Mouse (Mus musculus) adrenal gland, postnatal 14 days (tissue): ENCODE measurements around the gene Ugt1a8. TPM values are rescaled to one million over a fixed set of nuclear protein-coding genes. Genes with fewer than 3 reads are reported as not detected.
"Not testable (repeated sequence)": the region's sequence is repeated elsewhere in the genome, so short reads cannot be mapped to it uniquely, and the experiment has no call there.

Experiments
- DNase-seq: peaks from one replicate; pipeline ENCODE4 v3.0.0; 2021; ENCODE audit warnings: mixed read lengths
- total RNA-seq: library from RNA; stranded (reverse); gene quantifications from 2 replicates; pipeline ENCODE4 v1.2.3, GENCODE M21; 2021

The Ugt1a8 gene
- total RNA-seq, 1 experiment from 2014 or later: not detected

DNA sequence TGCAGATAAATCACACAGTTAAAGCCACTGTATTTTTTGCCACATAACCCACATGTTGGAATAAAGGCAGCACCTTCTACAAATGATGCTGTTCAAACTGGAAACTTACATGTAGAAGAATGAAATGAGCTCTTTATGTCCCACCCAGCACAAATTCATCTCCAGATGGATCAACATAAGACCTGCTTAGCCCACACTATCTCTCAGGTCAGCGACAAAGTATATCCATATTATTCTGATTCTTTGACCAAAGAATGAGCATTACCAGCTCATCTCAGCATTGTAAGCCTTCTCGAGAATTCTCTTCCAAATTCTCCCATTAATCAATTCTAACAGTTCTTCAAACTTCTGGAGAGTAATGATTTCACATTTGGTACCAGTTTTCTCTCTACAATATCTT is 134.6 kb downstream of the Ugt1a8 start:
- DNase-seq: no peak

DNA sequence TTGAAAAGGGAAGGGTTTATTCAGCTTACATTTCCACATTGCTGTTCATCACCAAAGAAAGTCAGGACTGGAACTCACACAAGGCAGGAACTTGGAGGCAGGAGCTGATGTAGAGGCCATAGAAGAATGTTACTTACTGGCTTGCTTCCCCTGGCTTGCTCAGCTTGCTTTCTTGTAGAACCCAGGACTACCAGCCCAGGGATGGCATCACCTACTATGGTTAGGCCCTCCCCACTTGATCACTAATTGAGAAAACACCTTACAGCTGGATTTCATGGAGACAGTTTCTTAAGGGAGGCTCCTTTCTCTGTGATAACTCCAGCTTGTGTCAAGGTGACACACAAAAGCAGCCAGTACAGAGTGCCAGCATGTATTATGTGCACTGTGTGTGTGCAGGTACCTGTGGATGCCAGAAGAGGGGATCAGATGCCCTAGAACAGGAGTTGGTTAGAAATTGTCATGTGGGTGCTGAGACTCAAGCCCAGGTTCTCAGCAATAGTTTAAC is 135.4 kb downstream of the Ugt1a8 start:
- DNase-seq: not testable (repeated sequence)

DNA sequence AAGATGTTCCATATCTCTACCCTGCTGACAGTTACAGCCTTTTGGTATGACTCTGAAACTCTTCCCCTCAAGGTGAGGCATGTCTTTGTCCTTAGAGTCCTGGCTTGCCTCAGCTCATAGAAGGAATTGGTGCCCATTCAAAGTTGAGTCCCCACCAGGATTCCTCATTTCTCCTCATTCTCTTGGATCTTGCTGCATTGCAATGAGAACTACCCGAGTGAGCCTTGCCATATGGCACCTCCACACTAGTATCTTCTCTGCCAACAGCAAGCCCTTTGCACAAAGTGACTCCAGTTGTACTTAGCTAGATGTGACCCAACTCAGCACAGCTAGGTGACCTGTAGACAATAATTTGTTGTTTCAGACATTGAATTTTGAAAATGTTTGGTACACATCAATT is 136.0 kb downstream of the Ugt1a8 start:
- DNase-seq: peak; percentile 33

DNA sequence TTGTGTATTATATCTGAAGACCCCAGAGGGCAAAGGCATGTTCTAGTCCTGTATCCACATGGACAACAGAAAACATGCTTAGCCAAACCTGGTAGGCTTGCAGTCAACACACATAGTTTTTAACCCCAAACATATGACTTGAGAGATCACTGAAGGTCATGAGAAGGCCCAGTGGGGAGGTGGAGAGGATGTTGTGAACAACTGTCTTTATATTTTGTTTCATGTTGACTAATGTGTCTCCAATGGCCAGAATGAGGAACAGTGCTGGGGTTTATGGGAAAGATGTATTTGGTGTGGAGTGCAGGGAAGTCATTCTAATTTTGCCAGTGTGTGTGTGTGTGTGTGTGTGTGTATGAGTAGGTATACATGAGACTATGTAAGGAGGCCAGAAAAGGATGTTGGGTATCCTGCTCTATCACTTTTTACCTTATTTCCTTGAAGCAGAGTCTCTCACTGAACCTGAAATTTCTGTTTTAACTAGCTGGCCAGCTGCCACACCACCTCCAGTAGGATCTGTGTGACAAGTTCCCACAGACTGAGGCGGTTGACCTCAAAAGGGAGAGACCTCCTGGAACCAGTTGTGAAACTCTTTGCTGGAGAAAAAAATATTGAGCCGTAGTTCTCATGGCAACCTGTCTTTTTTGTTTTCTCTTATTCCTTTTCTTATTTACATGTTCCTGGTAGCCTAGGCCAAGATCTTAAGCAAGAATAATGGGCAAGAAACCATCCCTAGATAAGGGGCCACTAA is 136.6 kb downstream of the Ugt1a8 start:
- peak; percentile 62 for DNase-seq

DNA sequence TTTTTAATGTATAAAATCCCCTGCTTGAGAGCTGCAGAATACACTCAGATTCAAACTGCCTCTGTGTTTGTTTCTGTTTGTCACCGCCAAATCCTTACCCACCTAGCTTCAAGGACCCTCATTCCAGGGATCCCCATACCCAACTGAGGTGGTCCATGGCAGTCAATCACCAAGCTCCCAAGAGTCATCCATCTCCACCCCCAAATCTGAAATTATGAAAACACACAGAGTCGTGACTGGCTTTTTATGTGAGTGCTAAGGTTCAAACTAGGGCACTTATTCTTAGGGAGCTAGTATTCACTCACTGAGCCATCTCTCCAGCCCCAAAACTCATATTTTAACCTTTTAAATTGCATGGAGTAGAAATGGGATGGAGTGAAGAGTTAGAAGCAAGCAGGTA is 137.7 kb downstream of the Ugt1a8 start:
- DNase-seq: not testable (repeated sequence)

DNA sequence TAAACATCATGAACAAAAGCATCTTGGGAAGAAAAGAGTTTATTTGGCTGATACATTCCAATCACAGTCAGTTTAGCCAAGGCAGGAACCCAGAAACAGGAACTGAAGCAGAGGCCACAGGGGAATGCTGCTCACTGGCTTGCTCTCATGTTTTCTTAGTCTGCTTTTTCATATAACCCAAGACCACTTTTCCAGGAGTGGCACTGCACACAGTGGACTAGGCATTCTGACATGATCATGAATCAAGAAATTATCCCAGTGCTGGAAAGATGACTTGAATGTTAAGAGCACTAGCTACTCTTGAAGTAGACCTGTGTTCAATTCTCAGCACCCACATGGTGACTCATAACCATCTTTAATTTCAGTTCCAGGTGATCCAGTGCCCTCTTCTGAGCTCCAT is 138.1 kb downstream of the Ugt1a8 start:
- no peak for DNase-seq

DNA sequence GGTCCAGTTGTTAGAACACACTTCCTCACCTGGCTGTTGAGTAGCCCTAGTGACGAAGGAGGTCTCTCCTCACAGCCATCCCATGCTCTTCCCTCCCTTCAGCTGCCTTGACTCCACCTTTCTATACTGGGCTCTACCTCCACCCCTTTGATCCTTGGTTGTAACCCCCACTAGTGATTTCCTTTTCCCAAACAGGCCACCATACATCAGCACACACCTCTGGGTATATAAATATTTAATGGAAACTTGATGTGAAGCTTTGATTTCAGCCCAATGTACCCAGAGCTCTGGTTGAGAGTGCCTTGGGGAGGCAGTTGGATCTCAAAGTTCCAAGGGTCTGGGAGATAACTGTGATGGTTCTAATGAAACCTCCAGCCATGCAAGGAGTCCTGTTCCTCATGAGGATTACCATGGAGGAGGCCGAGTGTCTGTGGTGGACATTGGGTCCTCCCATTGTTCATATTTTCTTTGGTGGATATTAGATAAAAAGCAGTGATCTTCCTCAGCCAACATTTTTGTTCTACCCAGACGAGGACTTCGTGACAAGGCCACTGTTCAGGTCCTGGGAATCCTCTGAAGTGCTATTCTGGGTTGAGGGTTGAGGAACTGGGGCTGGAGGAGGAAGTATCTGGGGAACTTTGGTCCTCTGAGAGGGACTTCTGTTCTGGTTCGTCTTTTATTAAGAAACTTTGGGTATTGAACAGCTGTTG is 139.2 kb downstream of the Ugt1a8 start, which contains the start of gene Mroh2a:
TSS of gene Mroh2a (plus strand) at position 317 of the 710 bp plus-strand sequence.
- peak; percentile 5 for DNase-seq

DNA sequence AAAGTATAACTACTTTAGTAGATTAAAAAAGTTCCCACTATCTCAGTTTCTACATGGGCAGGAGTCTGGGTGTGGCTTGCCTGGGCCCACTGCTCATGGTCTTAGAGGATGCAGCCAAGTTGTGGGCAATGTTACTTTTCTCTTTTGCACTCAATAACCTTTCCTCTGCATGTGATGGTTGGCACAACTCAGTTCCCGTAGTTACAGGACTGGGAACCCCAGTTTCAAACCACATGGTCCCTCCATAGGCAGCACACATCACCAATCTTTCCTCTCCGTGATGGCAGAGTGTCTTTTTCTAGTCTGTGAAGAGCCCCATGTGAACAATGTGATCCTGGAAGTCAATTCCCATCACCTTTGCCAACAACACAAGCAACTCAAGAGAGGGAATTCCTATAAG is 139.9 kb downstream of the Ugt1a8 start:
- DNase-seq: no peak

DNA sequence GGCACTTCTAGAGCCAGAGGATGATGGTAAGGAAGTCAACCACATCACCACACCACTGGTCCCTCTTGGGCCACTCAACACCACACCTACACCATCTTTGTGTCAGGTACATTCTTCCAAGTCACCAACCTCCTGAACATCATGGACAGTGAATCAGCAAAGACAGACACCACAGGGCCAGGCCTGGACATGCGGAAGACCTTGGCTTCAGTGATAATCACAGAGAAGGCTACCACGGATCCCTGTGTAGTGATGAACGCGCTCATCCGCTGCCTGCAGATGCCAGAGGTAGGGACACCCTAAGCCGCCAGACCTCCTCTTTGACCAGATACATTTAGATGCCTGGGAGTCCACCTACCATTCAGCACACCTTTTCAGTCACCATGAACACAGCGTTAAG is 140.5 kb downstream of the Ugt1a8 start:
- peak; percentile 6 for DNase-seq

DNA sequence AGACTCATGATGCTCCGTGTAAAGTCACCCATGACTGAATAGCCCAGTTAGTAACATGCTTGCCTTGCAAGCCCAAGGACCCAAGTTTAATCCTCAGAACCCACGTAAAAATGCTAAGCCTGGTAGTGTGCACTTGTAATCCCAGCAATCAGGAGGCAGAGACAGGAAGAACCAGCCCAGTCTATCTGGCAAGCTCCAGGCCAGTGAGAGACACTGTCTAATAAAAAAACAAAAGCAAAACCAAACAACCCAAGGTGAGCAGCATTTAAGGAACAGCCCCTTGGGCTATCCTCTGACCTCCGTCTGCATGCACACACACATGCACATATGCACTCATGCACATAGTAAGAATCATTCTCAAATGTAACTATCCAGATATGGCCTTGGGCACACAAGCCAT is 142.0 kb downstream of the Ugt1a8 start:
- peak; percentile 9 for DNase-seq

DNA sequence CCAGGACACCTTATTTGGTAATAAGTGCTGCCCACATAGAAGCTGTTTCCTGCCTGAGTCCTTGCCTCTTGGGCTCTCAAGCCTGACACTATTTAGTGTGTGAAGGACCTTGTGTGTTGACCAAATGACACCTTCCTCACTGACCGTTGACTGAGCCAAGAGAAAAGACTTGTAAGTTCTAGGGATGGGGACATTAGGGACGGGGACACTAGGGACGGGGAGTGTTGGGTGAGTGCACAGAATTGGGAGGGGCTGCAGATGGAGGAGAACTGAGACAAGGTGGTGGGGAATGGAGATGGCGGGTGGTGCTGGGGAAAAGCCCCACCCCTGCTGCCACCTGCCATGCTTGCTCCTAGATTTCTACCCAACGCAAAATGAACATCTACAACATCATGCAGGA is 142.4 kb downstream of the Ugt1a8 start:
- DNase-seq: peak; percentile 6

DNA sequence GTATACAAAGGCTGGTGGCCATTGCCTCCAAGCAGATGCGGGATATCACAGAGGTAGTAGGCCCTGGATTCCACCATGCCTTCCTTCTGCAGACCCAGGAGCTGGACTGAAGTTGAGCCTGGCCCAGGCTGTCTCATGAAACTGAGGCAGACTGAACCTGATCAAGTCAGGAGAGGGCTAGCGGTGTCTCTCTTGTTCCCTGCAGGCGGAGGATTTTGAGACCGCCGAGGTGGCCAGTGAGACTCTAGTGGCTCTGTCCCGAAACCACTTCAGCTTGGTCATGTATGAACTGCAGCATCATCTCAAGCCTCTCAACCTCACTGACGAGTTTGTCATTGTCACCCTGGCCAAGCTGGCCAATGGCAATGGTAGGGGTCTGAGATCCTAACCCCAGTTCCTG is 142.8 kb downstream of the Ugt1a8 start:
- DNase-seq: no peak

DNA sequence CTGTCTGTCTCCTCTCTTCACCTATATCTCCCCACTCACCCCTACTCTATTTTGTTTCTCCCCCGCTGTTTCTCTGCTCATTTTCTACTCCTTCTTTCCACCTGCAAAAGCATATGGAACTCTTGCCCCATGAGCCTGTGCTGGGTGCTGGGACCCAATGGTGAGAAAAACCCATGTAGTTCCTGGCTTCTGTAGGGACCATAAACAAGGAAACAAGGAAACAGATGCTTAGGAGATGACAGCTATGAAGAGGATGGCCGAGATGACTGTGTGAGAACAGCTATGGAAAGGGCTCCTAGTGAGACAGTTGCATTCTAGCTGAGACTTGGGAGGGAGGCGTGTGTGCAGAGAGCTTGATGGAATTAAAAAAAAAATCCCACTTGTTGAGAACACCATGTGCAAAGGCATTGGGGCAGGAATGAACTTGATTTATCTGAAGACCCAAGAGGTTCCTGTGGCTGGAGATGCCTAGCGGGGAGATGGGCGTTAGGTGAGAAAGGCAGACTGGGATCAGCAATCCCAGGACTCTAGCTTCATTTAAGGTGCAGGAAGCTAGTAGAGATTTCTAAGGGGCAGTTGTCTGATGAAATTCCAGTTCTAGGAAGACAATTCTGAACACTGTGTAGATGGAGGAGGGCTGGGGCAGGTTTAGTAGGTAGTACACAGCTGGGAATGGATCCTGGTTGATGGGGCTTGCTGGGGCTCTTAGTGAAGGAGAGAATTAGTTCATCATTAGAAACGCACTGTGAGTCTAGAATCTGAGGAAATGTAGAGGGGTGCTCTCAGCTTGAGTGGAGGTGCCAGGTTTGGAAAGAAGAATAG is 143.6 kb downstream of the Ugt1a8 start:
- no peak for DNase-seq

DNA sequence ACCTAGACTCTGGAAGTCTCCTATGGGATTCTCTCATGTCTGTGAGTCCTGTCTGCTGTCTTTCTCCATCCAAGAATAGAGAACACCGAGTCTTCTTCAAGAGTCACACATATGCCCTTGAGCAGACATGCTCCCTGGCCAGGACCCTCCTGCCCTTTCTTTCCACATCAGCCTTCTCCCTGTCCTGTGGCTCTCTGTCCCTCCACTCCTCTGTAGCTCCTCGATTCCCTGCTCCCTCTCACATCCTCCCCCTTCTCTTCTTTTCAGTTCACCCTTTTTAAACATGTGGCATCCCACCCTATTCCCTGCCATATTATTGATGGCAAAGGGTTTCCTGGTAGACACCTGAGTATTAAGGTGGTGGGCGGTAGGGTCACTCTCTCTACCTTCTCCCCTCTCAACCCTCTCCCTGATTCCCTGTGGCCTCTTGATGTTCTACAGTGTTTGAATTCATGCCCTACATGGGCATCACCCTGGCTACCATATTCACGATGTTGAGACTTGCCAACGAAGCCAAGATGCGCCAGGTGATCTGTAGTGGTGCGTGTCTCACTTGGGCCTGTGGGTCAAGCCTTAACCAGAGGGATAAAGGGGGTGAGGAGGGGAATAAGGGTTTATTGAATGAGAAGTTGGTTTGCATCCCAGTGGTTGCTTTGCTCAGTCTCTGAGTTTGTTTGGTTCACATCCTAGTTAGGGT is 144.3 kb downstream of the Ugt1a8 start:
- no peak for DNase-seq

DNA sequence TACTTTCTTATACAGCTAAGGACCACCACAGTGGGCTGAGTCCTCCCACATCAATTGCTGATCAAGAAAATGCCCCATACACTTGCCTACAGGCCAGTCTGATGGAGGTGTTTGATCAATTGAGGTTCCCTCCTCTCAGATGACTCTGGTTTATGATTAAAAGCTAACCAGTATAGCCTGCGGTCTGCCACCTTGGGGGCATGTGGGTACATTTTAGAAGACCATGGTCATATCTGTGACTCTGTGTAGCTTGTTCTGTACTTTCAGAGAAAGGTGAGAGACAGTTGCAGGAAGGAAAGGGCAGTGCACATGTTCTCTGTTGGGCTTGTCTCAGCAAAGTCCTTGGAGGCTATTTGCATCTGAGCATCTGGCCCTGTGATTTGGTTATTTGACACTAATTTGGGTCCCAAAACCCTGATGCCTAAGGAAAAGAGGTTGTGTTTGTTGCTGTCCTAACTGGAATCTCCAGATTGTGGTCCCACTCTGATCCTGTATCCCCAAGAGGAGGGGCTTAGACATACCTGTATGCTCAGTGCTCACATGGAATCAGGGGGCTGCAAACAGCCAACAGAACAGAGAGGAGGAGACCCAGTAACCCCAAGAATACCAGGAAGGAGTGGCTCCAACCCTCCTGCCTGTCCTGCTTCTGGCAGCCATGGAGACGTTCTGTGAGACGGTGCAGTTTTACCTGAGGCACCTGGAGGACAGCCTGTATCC is 145.2 kb downstream of the Ugt1a8 start:
- DNase-seq: no peak

DNA sequence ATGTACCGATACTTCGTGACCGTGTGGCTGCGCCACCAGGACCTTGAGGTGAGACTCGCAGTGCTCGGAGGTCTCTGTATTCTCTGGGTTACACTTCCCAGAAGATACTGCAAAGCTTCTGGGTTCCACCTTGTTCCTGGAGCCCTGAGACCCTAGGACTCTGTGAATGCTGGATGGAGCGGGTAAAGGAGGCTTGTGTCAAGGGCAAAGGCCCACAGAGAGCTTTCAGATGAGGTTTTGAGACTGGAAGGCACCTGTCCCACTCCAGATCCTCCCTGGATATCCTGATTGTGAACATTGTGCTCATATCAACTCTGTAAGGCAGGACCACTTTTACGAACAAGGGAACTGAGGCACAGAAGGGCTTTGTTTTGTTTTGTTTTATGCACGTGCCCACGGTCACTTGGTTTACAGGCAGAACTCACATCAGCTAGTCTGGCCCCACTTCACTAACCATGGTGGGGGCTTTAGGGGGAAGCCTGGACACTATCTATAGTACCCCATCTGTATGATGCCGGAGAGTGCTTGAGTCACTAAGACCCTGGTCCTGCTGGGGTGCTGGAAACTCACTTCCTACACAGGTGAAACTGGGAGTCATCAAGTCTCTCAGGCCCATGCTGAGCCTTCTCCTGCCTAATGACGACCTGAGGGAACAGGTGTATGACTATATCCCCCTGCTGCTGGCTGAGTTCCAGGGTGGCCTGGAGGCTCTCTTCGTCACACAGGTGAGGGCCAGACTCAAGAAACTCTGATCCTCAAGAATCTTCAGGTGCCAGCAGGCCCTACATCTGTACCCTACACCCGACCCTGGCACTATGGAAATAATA is 146.0 kb downstream of the Ugt1a8 start:
- DNase-seq: no peak

DNA sequence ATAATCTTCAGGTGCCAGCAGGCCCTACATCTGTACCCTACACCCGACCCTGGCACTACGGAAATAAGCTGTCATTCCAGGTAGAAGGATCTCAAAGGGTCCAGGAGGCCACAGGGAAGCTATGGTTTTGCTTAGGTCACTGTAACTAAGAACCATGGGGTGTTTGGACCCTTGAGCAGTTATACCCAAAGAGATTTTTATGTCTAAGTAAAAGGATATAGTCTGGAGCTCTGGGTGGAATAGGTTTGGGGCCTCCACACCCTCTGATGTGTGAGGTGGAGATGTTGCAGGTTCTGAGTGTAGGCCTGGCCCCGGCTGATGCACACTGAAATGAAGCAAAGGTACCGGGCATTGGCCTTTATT is 146.6 kb downstream of the Ugt1a8 start:
- DNase-seq: no peak

DNA sequence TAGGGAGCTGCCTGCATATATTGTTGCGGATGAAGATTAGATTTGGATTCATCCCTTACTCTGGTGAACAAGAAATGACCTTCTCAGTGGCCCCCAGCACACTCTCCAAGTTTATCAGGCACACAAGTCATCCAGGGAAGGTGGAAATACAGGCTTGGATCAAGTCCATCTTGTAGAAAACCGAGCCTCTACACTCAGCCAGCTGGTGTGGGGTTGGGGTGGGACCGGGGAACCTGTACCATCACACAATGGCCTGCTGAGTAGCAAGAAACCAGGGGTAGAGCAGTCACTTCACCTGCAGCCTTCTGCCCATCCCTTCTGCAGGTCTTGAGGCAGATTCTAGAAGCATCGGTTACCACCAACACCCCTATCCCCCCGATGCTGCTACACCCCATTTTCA is 147.0 kb downstream of the Ugt1a8 start:
- DNase-seq: no peak

DNA sequence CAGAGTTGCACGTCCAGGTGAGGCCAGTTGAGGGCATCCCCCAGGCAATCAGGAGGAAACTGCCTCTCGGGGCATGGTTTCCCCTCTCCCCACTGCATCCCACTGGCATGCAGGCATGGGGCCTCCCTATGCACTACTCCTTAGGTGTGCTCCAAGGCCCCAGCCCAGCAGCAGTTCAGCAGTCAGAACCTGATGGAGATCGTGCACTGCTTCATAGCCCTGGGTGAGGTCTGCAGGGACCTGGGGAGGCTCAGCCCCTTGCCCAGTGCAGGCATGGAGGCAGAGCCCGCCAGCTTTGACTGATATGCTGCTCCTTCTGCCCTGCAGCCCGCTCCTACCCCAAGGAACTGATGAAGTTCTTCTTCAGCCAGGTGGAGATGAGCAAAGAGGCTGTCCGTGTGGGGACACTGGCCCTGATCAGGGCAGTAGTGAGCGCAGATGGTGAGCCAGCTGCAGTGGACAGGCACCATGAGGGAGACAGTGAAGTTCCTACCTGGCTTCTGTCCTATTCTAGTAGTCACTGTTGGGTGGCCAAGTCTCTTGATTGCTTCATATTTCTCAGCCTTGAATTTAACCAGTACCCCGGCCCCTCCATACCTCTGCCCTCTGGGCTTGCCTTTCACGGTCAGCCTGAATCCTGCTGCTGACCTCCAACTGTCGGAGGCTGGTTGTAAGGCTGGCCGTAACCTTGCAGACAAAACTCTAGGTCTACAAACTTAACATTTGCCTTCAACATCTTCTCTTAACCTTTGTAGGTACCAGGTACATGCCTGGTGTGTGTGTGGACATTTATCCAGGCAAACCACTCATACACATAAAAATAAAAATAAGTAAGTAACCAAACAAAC is 147.7 kb downstream of the Ugt1a8 start:
- no peak for DNase-seq
